Mouse (Mus musculus) cortical plate, adult 2 months (tissue): ENCODE data around the gene Flt3l.

ENCODE experiments used
- CTCF ChIP-seq: fragments of 200-500 bp; IDR thresholded peaks from 2 replicates; pipeline ENCODE4 v1.5.1; 2011; ENCODE audit warnings: mild to moderate bottlenecking, control low read depth, low read length; ENCODE audit not compliant: insufficient read depth; ENCODE audit errors: extremely low read depth
- POLR2A ChIP-seq: fragments of 200-500 bp; IDR thresholded peaks from 2 replicates; pipeline ENCODE4 v1.6.1; 2011; ENCODE audit warnings: mild to moderate bottlenecking, low read length, control low read depth; ENCODE audit not compliant: insufficient read depth; ENCODE audit errors: extremely low read depth

DNA sequence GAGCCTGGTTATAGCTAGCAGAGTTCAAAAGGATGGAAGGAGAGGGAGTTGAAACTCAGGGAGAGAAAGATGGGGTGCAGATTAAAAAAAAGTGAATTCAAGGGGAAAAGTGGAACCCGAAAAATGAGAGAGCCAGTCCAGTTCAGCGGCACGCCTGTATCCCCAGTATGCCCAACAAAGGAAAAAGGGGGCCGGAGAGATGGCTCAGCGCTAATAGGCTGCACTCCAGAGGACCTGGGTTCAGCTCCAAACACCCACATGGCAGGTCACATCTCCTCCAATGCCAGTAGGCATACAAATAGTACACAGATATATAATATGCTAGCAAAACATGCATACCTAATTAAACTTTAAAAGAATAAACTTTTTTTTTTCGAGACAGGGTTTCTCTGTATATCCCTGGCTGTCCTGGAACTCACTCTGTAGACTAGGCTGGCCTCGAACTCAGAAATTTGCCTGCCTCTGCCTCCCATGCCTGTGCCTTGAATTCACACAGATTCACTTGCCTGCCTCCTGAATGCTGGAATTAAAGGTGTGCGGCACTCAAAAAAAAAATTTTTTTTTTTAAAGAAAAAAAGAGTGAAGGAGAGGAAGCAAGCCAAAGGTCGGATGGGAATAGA lies 26.9 kb upstream of the Flt3l start:
- TF ChIP-seq CTCF (no peak), POLR2A (no peak)
